Mouse (Mus musculus) heart, adult 8-10 months (tissue): ENCODE data around the gene Rnaset2a. TPM values are rescaled to one million over a fixed set of nuclear protein-coding genes. Genes with fewer than 3 reads are reported as not detected.
"Not testable (repeated sequence)": the region's sequence is repeated elsewhere in the genome, so short reads cannot be mapped to it uniquely, and the experiment has no call there.

Source experiments
- DNase-seq: peaks from one replicate; pipeline ENCODE4 v3.0.0; 2022; ENCODE audit warnings: low spot score
- total RNA-seq, 4 experiments: library from RNA; stranded (reverse); gene quantifications; 2 replicates each; pipeline ENCODE4 v1.2.4; 2022

Gene Rnaset2a
- total RNA-seq, result 10 to 100 TPM; 18.4 to 22.5 (median 22.1) TPM

- DNase-seq, result not testable (repeated sequence)
These were observed at the start of gene Rnaset2a, which contains the start of gene Gm49673 for GRCm38 (mm10) chr17:8147439-8148316. Rnaset2a (minus strand) TSS chr17:8148097. Gm49673 (minus strand) TSS chr17:8147788.

DNA sequence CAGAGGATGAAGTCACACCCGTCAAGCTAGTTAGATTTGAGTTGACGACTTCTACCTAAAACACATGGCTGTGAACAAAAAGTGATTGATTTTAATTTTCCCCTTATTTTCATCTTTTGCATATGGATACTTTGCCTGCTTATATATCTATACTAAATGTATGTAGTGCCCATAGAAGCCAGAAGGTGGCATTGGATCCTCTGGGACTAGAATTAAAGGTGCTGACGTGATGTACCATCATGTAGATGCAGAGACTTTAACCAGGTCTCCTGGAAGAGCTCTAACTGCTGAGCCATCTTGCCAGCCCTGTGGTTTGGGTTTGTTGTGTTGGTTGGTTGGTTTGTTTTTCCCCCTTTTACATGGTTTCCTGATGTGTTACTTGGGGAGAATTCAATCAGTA lies 49.8 kb upstream of the Rnaset2a start:
- DNase-seq, result no peak

GRCm38 (mm10) chr17:8195685-8196376 lies 47.9 kb upstream of the Rnaset2a start:
- no peak for DNase-seq

DNA sequence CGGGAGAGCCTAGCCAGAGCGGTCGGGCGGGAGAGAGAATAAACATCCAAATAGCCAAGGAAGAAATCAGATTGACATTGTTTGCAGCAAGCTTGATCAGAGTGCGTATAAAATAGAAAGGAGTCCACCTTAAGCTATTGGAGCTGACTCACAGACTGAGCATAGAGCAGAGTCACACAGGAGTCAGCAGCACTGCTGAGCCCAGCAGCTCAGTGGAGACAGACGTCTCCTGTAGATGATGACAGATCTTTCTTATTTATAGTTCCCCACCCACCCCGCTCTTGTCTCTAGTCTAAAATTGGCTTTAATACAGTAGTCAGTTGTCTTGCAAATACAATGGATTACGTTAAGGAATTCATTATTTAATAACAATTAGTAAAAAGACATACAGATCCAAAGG lies 45.8 kb upstream of the Rnaset2a start:
- DNase-seq, result no peak

DNA sequence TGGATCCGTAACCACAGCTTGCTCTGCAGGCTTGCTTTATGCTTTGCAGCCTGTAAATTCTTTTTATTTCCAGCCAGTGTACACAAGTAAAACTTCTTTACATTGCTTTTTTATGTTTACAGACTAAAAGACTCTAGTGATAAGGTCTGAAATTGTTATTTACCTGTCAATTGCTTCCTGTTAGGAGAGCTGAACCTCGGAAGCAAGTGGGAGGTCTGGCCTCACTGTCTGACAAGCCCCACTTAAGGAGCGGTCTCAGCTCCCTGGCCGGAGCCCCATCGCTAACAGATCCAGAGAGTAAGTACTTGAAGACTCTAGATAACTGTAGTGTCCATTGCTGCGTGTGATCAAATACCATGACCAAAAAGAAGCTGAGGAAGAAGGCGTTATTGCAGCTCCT lies 36.3 kb upstream of the Rnaset2a start:
- no peak for DNase-seq

GRCm38 (mm10) chr17:8183815-8184214 lies 35.9 kb upstream of the Rnaset2a start:
- no peak for DNase-seq

DNA sequence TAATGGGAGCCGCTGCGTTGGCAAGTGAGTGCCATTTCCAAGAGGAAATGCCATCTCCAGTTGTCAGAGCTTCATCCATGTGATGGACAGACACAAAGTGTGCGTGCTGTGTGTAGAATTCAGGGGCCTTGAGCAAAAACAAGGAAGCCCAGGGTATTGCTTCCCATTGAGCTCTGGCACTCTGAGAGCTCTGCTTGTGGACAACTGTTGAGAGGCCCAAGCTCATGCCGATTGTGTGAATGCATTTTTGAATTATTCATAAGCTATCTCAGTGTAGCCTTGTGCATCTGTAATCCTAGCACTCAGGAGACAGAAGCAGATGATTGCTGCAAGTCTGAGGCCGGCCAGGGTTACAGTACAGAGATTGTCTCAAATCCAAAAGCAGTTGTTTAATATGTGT lies 29.2 kb upstream of the Rnaset2a start:
- DNase-seq, result no peak

DNA sequence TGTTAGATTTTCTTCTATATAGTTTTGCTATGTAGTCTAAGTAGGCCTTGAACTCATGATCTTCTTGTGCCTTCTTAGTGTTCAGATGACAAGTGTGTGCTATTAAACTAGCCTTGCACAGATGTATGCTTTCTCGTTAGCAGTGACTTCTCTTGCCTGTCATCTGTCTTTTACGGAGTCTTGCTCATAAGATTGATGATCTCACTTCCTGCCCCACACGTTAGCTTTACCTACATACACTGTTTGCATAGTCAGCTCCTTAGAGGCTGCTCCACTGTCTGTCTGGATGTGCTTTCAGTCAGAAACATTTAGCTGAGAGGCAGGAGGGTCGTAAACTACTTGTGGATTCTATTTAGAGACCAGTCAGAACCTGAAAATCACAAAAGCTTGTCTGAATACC lies 23.2 kb upstream of the Rnaset2a start:
- no peak for DNase-seq

- no peak for DNase-seq
These were observed 22.4 kb upstream of the Rnaset2a start for GRCm38 (mm10) chr17:8170331-8170730.

GRCm38 (mm10) chr17:8167436-8167835 lies 19.5 kb upstream of the Rnaset2a start:
- DNase-seq, result peak; percentile 33

DNA sequence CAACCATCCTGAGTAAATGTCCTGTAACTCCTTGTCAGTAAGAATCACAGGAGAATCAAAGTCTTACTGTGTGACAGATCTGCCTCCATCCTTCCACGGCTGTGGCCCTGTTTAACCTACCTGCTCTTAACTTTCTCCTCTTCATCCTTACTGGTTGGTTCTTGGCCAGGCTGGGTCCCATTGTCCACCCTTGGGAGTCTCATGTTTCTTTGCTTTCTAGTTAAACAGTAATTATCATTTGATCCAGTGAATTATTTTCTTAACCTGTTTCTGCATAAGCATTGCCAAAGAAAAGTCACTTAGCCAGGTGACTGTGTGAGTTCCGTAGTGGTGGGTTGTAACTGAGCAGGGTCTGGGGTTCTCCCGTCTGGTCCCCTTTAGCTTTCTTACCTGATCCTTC lies 18.6 kb upstream of the Rnaset2a start:
- DNase-seq, result not testable (repeated sequence)

DNA sequence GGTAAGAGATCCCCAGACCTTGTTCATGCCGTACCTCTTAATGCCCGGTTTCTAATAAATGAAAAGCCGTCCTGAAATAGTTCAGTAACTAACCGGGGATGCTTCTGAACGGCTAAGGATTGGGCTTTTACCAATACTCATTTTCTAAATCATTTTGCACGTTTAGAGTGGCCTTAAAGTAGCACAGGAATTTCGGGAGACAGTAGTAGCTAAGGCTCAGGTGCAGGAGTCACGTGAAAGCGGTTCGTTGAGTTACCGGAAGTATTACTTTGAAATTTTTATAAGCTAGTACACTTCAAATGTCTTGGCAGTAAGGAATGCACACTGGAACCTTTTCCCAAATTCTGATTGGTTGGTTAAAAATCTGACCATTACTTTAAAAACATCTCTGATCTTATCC lies 18.1 kb upstream of the Rnaset2a start:
- not testable (repeated sequence) for DNase-seq

GRCm38 (mm10) chr17:8165608-8165945 lies 17.7 kb upstream of the Rnaset2a start:
- peak; percentile 24 for DNase-seq

- DNase-seq, result peak; percentile 86
These were observed 17.1 kb upstream of the Rnaset2a start, which contains the start of gene Fgfr1op for GRCm38 (mm10) chr17:8164701-8165607. Fgfr1op (plus strand) TSS chr17:8165501.

DNA sequence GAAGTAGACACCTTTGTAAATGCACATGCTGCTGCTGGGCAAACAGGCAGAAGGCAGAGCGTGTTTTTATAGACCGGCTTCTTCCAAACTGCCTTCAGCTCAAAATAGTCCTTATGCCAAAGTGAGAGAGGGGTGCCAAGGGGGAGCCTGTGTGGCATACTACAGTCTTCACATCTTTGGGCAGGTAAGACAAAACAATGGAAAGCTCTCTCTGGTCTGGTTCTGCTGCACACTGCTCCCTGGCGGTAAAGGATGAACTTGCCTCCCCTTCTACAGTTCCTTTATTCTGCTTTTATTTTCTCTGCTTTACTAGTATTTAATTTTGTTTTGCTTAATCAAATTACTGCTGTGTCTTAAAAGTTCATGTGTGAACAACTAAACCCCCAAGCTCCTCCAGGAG lies 13.1 kb upstream of the Rnaset2a start:
- not testable (repeated sequence) for DNase-seq

DNA sequence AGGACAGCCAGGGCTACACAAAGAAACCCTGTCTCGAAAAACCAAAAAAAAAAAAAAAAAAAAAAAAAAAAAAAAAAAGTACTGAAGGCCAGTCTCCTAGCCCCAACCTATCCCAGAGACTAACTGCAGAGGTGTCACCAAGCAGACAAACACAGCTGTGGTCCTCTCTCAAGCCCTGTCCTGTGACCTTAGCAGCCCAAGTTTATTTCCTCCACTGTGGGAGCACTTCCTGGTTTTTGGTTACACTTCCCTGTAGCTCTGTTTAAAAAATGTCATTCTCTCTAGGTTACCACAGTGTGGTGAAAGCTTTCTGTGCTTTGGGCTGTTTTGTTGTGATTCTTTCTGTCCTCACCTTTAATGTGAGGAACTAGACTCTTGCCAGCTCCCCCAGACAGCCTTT lies 10.7 kb upstream of the Rnaset2a start:
- DNase-seq, result not testable (repeated sequence)

GRCm38 (mm10) chr17:8155982-8156381 lies 8.1 kb upstream of the Rnaset2a start:
- DNase-seq, result not testable (repeated sequence)

DNA sequence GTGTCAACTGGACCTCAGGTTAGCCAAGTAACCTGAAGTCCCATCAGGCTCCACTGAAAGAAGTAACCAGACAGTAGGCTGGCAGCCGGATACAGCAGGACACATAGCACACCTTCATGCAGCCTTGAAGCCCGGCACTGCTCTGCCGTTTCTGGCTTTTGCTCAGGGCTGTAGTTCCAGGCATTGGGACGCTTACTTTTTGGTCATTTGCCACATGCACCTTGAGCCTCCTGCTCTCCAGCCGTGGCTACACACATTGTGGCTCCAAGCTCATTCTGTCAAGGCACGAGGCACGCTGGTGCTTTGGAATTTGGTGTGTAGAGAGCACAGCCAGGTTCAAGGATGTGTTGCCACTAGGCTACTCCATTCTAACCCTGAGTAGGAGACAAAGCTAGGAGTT lies 7.1 kb upstream of the Rnaset2a start:
- not testable (repeated sequence) for DNase-seq

GRCm38 (mm10) chr17:8146931-8147330 lies 966 bp downstream of the Rnaset2a start:
- DNase-seq, result not testable (repeated sequence)

DNA sequence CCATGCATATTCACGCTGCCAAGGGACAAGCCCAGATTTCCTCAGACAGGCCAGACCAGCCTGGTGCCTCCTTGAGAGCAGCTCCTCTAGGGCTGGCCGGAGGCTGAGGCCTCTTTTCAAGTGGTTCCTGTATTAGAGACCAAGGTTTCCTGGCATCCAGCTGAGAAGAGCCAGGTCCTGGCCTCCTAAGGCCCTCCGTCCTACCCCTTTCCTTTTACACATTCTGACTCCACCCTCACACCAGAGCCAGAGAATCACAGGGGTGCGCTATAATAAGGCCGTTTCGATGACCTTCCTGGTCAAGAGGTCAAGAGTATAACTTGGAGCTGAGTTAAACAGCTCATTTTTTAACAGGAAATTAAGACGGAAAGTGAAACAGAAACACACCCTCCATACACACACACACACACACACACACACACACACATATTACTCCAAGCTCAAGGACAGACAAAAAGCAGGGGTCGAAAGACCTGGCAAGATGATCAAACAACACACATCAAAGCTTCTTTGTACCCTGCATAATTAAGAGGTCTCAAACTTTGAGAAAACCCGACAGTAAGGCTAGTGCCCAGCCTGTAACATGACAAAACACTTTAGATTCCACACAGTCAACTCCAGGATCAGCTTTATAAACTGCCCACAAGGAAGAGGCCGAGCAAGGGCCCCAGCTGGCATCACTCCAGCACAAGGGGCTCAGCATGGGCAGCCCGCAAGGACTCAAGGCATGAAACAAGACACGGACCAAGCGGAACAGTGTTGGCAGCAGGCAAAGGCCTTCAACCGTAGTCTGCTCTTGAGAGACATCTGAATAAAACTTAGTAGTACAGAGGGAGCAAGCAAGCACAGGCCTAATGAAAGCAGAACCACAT lies 3.9 kb downstream of the Rnaset2a start:
- DNase-seq, result peak; percentile 73

- DNase-seq, result not testable (repeated sequence)
These were observed 7.7 kb downstream of the Rnaset2a start for GRCm38 (mm10) chr17:8140210-8140609.
